25 mouse cellular contexts compared by ENCODE assay signal in the genomic region with DNA sequence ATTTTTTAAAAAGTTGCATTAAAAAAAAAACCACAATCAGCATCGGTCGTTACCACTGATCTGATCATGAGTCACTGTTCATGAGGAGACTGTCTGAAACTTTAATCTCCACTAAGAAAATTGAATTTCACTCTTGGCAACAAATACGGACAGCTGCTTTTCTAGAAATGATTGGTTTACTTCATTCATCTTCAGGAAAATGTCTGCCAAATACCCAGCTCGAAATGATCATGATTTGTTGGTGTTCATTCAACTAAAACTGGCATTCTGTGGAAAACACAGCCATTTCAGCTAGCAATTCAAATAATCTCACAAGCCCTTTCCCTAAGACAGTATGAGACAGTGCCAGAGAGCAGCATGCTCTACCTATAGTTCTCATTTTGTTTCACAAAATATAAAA.
DNase-seq lines count a peak whose midpoint lies in the region; ATAC-seq and TF ChIP-seq lines count a peak whose summit lies in the region.
"Had no signal": no experiment of that assay in that cellular context is flagged by ENCODE, and none has a peak within 500 bp of the region (broad histone marks: within the 10 kb centered on the region; RNA-seq: fewer than 3 reads in every experiment).

No protein-coding gene starts in this region.

- H3K27ac ChIP-seq in forebrain, embryonic 14.5 days (ENCODE audit: low read depth, low read length), result no peak overlapping the region
- no peak overlapping the region for H3K27ac ChIP-seq in forebrain, embryonic 16.5 days (ENCODE audit: low read length)
- no peak overlapping the region for H3K27ac ChIP-seq in midbrain, postnatal 0 days (ENCODE audit: low read depth, low read length)
- H3K27ac ChIP-seq: embryonic facial prominence, embryonic 10.5 days; embryonic facial prominence, embryonic 13.5 days; forebrain, embryonic 10.5 days; forebrain, embryonic 15.5 days; gastrocnemius, adult 2 months; hindbrain, embryonic 12.5 days; hindbrain, embryonic 15.5 days; intestine, embryonic 15.5 days had no signal

- no peaks in the 10 kb centered on the region for H3K36me3 ChIP-seq in forebrain, embryonic 14.5 days (ENCODE audit: control insufficient read depth, insufficient read depth, low read length)
- no peaks in the 10 kb centered on the region for H3K36me3 ChIP-seq in forebrain, embryonic 16.5 days (ENCODE audit: control insufficient read depth, insufficient read depth)
- H3K36me3 ChIP-seq in midbrain, postnatal 0 days (ENCODE audit: insufficient read depth, low read length), result no peaks in the 10 kb centered on the region
- H3K36me3 ChIP-seq: embryonic facial prominence, embryonic 10.5 days; embryonic facial prominence, embryonic 13.5 days; forebrain, embryonic 10.5 days; forebrain, embryonic 15.5 days; hindbrain, embryonic 12.5 days; hindbrain, embryonic 15.5 days; intestine, embryonic 15.5 days had no signal

- WGBS in forebrain, embryonic 14.5 days, result 83% methylated on average over 4 of the region's 4 CpGs
- WGBS in forebrain, embryonic 16.5 days, result 68% methylated on average over 4 of the region's 4 CpGs
- WGBS in midbrain, postnatal 0 days, result 85% methylated on average over 4 of the region's 4 CpGs

- no peak overlapping the region for H3K9ac ChIP-seq in forebrain, embryonic 14.5 days (ENCODE audit: low read length)
- H3K9ac ChIP-seq in forebrain, embryonic 16.5 days (replicated peaks; ENCODE audit: low read depth, low read length), result no peak overlapping the region
- H3K9ac ChIP-seq in midbrain, postnatal 0 days (replicated peaks; ENCODE audit: low read length, poor library complexity, severe bottlenecking), result no peak overlapping the region
- H3K9ac ChIP-seq: embryonic facial prominence, embryonic 13.5 days; forebrain, embryonic 15.5 days; hindbrain, embryonic 12.5 days; hindbrain, embryonic 15.5 days; intestine, embryonic 15.5 days had no signal

- H3K4me1 ChIP-seq in forebrain, embryonic 14.5 days (ENCODE audit: control insufficient read depth, insufficient read depth, low read length), result no peaks in the 10 kb centered on the region
- no peaks in the 10 kb centered on the region for H3K4me1 ChIP-seq in forebrain, embryonic 16.5 days (replicated peaks; ENCODE audit: control insufficient read depth, insufficient read depth, low read length)
- no peaks in the 10 kb centered on the region for H3K4me1 ChIP-seq in midbrain, postnatal 0 days (ENCODE audit: insufficient read depth, low read length)
- H3K4me1 ChIP-seq: embryonic facial prominence, embryonic 10.5 days; embryonic facial prominence, embryonic 13.5 days; forebrain, embryonic 10.5 days; forebrain, embryonic 15.5 days; hindbrain, embryonic 12.5 days; hindbrain, embryonic 15.5 days; intestine, embryonic 15.5 days had no signal

- no peaks in the 10 kb centered on the region for H3K27me3 ChIP-seq in forebrain, embryonic 14.5 days (replicated peaks; ENCODE audit: control insufficient read depth, insufficient read depth, low read length)
- H3K27me3 ChIP-seq in forebrain, embryonic 16.5 days (replicated peaks; ENCODE audit: control insufficient read depth, insufficient read depth, low read length), result no peaks in the 10 kb centered on the region
- no peaks in the 10 kb centered on the region for H3K27me3 ChIP-seq in midbrain, postnatal 0 days (ENCODE audit: insufficient read depth, low read length)
- H3K27me3 ChIP-seq: embryonic facial prominence, embryonic 13.5 days; forebrain, embryonic 15.5 days; hindbrain, embryonic 12.5 days; hindbrain, embryonic 15.5 days; intestine, embryonic 15.5 days had no signal

- TF ChIP-seq CTCF in midbrain, postnatal 0 days (IDR thresholded peaks at IDR 0.05), result no peak

- DNase-seq in forebrain, embryonic 14.5 days (ENCODE audit: low spot score), result peak; percentile 38
- DNase-seq in layer of hippocampus, adult 9-11 months, result peak; percentile 8
- no peak for DNase-seq in layer of hippocampus, adult 11-12 months (ENCODE audit: low spot score)
- DNase-seq in brain, embryonic 18.5 days (ENCODE audit: low read depth, low spot score), result peak; percentile 8
- DNase-seq in midbrain, postnatal 0 days (ENCODE audit: low spot score), result no peak
- DNase-seq in adrenal gland, postnatal 25 days, result no peak
- DNase-seq: adrenal gland, adult 2 months; adrenal gland, postnatal 14 days; cerebellum, adult 11-12 months; cerebellum, adult 8-10 months; cerebellum, postnatal 10 days; cerebellum, postnatal 36 days; embryo, embryonic 11 days; gastrocnemius, adult 2 months; gastrocnemius, postnatal 14 days had no signal

- H3K4me2 ChIP-seq in forebrain, embryonic 14.5 days (ENCODE audit: low read length), result no peak overlapping the region
- H3K4me2 ChIP-seq in forebrain, embryonic 16.5 days (ENCODE audit: low read length), result no peak overlapping the region
- H3K4me2 ChIP-seq in midbrain, postnatal 0 days (ENCODE audit: low read depth, low read length, poor library complexity, severe bottlenecking), result no peak overlapping the region
- H3K4me2 ChIP-seq: embryonic facial prominence, embryonic 13.5 days; forebrain, embryonic 15.5 days; heart, embryonic 11.5 days; hindbrain, embryonic 12.5 days; hindbrain, embryonic 15.5 days; intestine, embryonic 15.5 days had no signal

- no peaks in the 10 kb centered on the region for H3K9me3 ChIP-seq in forebrain, embryonic 14.5 days (replicated peaks; ENCODE audit: control insufficient read depth, low read length)
- no peaks in the 10 kb centered on the region for H3K9me3 ChIP-seq in forebrain, embryonic 16.5 days (ENCODE audit: control insufficient read depth, low read length)
- H3K9me3 ChIP-seq in midbrain, postnatal 0 days (ENCODE audit: low read length), result no peaks in the 10 kb centered on the region
- H3K9me3 ChIP-seq: embryonic facial prominence, embryonic 10.5 days; forebrain, embryonic 10.5 days; forebrain, embryonic 15.5 days; hindbrain, embryonic 12.5 days; hindbrain, embryonic 15.5 days; intestine, embryonic 15.5 days had no signal

- no peak overlapping the region for H3K4me3 ChIP-seq in forebrain, embryonic 14.5 days (ENCODE audit: low read depth, low read length)
- no peak overlapping the region for H3K4me3 ChIP-seq in forebrain, embryonic 16.5 days (replicated peaks; ENCODE audit: low read length)
- no peak overlapping the region for H3K4me3 ChIP-seq in midbrain, postnatal 0 days (ENCODE audit: low read depth, low read length)
- H3K4me3 ChIP-seq: embryonic facial prominence, embryonic 10.5 days; embryonic facial prominence, embryonic 13.5 days; forebrain, embryonic 10.5 days; forebrain, embryonic 15.5 days; gastrocnemius, adult 2 months; hindbrain, embryonic 12.5 days; hindbrain, embryonic 15.5 days; intestine, embryonic 15.5 days had no signal

- ATAC-seq in forebrain, embryonic 14.5 days, result no peak
- ATAC-seq in forebrain, embryonic 16.5 days, result no peak
- no peak for ATAC-seq in midbrain, postnatal 0 days (ENCODE audit: low FRiP score)
- no peak for ATAC-seq in inflammation-experienced regulatory T-cells, adult 6 months
- ATAC-seq: forebrain, embryonic 15.5 days; intestine, embryonic 15.5 days had no signal

Comparison
In these comparisons a context has a peak if more than half of its experiments do, and no peak if none do; other contexts are left out.
1. DNase-seq: peak in forebrain, embryonic 14.5 days (single experiment), layer of hippocampus, adult 9-11 months (single experiment) and brain, embryonic 18.5 days (single experiment); none in layer of hippocampus, adult 11-12 months (single experiment), midbrain, postnatal 0 days (single experiment) and adrenal gland, postnatal 25 days (single experiment).